Mouse (Mus musculus): ENCODE measurements around the gene Ccdc106.
"Not testable (repeated sequence)": the region's sequence is repeated elsewhere in the genome, so short reads cannot be mapped to it uniquely, and the experiment has no call there.

Gene Ccdc106

GRCm38 (mm10) chr7:5015118-5016001 is 5.0 kb upstream of the Ccdc106 start, which contains the start of gene Gm44973:
Gene Gm44973, plus strand, starts transcription at chr7:5015496.
- peak; percentile 94 for DNase-seq (ENCODE audit: extremely low read depth, low read depth)

DNA sequence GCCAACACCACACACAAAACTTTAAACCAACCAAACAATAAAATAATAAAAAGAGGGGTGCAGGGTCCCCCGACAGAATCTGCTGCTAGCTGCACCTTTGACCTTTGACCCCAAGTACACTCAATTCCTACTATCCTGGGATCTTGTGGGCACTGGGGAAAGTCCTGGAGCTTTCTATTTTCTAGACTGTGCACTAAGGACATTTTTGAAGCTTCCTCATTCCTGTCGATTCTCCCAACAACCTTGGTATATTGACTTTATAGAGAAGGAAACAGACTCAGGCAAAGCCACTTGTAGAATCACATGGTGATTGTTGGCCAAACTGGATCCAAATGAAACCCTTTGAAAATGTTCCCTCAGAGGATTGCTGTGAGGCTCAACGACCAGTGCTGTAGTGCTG is 4.3 kb upstream of the Ccdc106 start:
- no peak for DNase-seq (ENCODE audit: extremely low read depth, low read depth)

GRCm38 (mm10) chr7:5016920-5017319 is 3.4 kb upstream of the Ccdc106 start:
- DNase-seq (ENCODE audit: extremely low read depth, low read depth): no peak

DNA sequence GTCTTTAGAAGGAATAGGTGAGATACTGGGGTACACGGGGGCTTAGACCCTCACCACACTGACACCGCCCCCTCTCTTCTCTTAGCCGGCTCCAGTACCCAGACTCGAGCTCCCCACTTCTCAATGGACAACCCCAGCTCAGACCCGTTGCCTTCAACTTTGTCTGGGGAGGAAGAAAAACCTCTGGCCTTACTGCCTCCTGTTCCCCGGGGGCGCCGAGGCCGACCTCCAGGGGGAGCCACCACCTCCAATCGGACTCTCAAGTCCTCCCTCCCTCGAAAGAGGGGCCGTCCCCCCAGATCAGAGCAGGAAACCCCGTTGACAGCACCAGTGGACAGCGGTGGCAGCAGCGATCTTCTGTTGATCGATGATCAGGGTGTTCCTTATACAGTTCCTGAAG is 3.0 kb upstream of the Ccdc106 start:
- no peak for DNase-seq (ENCODE audit: extremely low read depth, low read depth)

- DNase-seq (ENCODE audit: extremely low read depth, low read depth): no peak
Measured at GRCm38 (mm10) chr7:5017931-5018330, 2.4 kb upstream of the Ccdc106 start.

- not testable (repeated sequence) for DNase-seq (ENCODE audit: extremely low read depth, low read depth)
Measured at GRCm38 (mm10) chr7:5019576-5019975, 777 bp upstream of the Ccdc106 start.

- no peak for DNase-seq (ENCODE audit: extremely low read depth, low read depth)
Measured at GRCm38 (mm10) chr7:5020685-5021084, 332 bp downstream of the Ccdc106 start.

DNA sequence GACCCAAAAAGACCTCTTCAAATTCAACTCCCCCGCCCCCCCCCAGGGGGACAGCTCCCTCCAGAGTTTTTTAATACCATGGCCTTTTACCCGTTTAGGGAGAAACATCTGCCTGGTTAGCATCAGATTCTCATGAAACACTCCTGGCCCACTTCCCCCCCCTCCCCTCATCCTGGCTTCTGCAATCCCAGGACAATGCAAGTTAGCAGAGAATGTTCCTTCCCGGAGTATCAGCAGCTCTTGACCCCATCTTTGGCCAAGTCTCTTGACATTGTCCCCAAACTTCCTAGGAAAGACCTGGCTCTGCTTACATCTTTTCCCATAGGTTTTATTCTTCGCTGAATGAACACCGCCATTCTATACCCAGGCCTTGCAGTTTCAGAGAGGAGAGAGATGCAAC is 844 bp downstream of the Ccdc106 start:
- DNase-seq (ENCODE audit: extremely low read depth, low read depth): no peak

- no peak for DNase-seq (ENCODE audit: extremely low read depth, low read depth)
Measured at GRCm38 (mm10) chr7:5029543-5029942, 9.2 kb downstream of the Ccdc106 start.

DNA sequence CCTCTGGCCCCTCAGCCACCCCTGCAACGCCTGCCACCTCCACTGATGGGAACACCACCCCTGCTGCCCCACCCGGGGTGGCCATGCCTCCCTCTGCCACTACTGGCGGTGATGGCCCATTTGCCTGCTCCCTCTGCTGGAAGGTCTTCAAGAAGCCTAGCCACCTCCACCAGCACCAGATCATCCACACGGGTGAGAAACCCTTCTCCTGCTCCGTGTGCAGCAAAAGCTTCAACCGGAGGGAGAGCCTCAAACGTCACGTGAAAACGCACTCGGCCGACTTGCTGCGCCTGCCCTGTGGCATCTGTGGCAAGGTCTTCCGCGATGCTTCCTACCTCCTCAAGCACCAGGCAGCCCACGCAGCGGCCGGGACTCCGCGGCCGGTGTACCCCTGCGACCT is 9.6 kb downstream of the Ccdc106 start:
- DNase-seq (ENCODE audit: extremely low read depth, low read depth): no peak

GRCm38 (mm10) chr7:5030554-5031275 is 10.4 kb downstream of the Ccdc106 start:
- no peak for DNase-seq (ENCODE audit: extremely low read depth, low read depth)

DNA sequence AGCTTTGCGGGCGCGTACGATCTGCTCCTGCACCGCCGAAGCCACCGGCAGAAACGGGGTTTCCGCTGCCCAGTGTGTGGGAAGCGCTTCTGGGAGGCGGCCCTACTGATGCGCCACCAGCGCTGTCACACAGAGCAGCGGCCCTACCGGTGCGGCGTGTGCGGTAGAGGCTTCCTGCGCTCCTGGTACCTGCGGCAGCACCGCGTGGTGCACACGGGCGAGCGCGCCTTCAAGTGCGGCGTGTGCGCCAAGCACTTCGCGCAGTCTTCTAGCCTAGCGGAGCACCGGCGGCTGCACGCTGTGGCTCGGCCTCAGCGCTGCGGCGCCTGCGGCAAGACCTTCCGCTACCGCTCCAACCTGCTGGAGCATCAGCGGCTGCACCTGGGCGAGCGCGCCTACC is 11.1 kb downstream of the Ccdc106 start:
- DNase-seq (ENCODE audit: extremely low read depth, low read depth): no peak

GRCm38 (mm10) chr7:5033818-5034217 is 13.5 kb downstream of the Ccdc106 start, which contains the start of gene 4632433K11Rik:
Gene 4632433K11Rik, plus strand, starts transcription at chr7:5034118.
- DNase-seq (ENCODE audit: extremely low read depth, low read depth): no peak

DNA sequence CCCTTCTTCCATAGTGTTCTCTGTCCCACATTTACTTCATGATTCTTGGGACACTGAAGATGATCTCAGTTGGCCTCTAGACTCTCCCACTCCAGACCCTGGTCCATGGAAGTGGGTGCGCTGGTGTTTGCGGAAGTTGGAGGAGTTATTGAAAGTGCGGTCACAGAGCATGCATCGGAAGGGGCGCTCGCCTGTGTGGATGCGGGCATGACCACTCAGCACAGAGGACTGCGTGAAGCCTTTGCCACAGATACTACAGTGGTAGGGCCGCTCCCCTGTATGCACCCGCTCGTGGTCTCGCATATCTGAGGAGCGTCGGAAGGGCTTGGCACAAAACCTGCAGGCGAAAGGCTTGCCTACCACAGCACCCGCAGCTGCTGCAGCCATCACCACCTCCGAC is 15.3 kb downstream of the Ccdc106 start:
- no peak for DNase-seq (ENCODE audit: extremely low read depth, low read depth)

DNA sequence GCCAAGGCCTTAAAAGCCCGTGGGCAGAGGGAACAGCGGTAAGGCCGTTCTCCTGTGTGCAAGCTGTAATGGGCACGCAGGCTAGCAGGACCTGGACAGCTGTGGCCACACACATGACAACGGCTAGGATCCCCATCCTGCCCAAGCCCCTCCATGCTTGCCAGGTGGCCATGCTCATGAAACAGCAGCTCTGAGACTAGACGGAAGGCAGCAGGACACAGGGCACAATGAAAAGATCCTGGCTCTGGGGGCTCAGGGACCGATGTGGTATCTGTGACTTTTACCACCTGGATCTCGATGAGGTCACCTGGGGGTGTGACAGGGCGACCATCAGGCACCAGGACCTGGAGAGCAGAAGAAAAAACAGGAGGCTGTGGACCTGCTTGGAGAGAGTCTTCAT is 15.8 kb downstream of the Ccdc106 start:
- no peak for DNase-seq (ENCODE audit: extremely low read depth, low read depth)

GRCm38 (mm10) chr7:5037026-5037425 is 16.7 kb downstream of the Ccdc106 start:
- DNase-seq (ENCODE audit: extremely low read depth, low read depth): no peak

DNA sequence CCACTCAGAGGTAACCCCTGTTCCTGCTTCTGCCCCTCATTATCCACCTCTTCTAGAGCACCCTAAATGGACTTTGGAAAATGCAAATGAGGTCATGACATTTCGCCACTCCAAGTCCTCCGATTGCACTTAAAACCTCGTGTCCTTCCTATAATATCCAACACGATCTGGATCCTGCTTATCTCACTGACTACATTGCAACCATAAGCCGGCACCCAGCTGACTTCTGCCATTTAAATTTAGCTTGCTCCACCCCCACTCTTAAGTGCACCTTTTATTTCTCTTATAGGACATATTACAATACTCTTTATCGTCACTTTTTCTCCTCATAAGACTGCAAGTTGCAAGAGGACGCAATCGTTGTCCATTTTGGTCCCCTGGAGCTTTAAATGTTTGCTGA is 17.1 kb downstream of the Ccdc106 start:
- no peak for DNase-seq (ENCODE audit: extremely low read depth, low read depth)

DNA sequence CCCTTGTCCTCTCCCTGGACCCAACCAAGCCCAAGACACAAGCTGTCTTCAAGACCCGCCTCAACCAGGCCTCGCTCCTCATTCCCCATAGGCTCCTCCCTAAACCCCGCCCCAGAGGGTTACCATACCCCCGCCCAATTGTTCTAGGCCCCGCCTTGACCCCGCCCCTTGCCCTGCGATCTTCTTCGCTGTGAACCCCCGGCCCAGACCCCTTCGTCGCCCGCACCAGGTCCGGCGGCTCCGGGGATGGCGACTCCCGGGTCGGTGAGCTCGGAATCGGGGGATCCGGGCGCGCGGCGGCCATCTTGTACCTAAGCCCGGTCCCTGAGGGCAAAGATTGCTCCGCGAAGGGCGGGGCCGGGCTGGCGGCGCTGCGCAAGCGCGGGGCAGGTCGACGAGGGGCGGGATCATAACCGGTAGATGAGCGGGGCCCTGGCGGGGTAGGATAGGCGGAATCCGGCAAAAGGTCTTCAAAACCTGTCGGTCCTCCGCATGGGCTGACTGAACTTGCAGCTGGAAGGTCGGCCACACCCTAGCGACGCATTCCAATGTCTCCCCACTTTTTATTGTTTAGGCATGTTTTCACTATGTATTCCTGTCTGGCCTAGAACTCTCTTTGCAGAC is 17.9 kb downstream of the Ccdc106 start, which contains the start of gene Zfp784:
TSS of gene Zfp784 (minus strand) at position 338 of the 624 bp plus-strand sequence.
- peak; percentile 76 for DNase-seq (ENCODE audit: extremely low read depth, low read depth)

DNA sequence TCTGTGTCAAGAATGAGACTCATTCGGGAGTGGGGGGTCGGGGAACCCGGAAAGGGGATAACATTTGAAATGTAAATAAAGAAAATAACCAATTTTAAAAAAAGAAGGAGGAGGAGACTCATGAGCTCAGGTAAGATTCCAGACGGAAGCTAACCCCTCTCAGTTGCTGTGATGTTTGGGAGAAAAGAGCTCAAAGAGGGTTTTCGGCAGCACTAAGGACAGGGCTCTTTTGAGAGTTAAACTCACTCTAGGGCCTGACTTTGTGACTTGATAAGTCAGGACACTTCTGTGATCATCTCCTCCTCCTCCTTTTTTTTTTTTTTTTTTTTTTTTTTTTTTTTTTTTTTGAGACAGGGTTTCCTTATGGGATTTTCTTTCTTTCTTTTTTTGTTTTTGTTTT is 18.6 kb downstream of the Ccdc106 start:
- no peak for DNase-seq (ENCODE audit: extremely low read depth, low read depth)

DNA sequence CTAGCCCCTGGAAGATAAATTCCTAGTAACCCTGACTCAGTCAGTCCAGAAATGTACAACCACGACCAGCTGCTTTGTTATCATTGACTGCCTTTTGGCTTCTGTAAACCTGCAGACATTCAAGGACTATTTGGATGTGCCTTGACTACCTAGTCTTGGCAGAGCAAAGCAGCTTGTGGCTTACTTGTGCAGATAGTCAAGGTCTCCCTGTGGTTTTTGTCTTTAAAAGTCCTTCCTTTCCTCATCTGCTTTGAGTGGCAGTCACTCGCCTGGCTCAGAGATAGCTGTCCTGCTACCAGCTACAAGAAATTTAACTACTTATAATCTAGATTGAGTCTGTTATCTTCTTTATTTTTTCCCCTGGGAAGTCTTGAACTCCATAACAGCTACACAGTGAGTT is 24.6 kb downstream of the Ccdc106 start:
- no peak for DNase-seq (ENCODE audit: extremely low read depth, low read depth)

DNA sequence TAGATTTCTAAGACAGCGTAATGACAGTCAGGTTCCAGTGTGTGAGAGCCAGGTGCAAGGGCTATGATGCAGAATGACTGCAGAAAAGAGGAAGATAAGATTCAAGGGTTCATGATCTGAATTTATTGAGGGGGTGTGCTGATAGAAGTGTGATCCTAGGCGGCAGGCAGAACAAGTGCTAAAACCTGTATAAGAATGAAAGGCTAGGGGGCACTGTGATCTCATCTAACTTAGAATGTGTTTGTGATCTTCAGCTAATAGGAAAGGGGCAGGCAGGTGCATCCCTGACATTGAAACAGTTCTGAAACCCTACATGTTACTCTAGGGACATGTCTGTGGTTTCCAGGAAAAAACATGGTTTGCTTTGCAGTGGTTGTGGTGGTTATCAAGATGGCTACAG is 25.8 kb downstream of the Ccdc106 start:
- no peak for DNase-seq (ENCODE audit: extremely low read depth, low read depth)

GRCm38 (mm10) chr7:5047313-5047712 is 27.0 kb downstream of the Ccdc106 start:
- DNase-seq (ENCODE audit: extremely low read depth, low read depth): no peak

All from MEL-GATA-1-ER (cell line).